Mouse (Mus musculus) embryonic facial prominence, embryonic 12.5 days (tissue): ENCODE data around the gene Bscl2. TPM values are rescaled to one million over a fixed set of nuclear protein-coding genes. Genes with fewer than 3 reads are reported as not detected.

Source experiments
- ATAC-seq: fragments of 200-750 bp; cut with Nextera tagmentation; 2 replicates; pipeline ENCODE4 v1.8.0; 2017; ENCODE audit not compliant: insufficient number of reproducible peaks, insufficient read depth, low FRiP score, low TSS enrichment
- H3K27ac ChIP-seq: fragments of 300-500 bp; sonication (generic); 2 replicates; pipeline ENCODE4 v1.5.1; 2016; ENCODE audit warnings: mild to moderate bottlenecking
- H3K27me3 ChIP-seq: fragments of 300-500 bp; sonication (generic); 2 replicates; pipeline ENCODE4 v1.6.1; 2016; ENCODE audit warnings: mild to moderate bottlenecking, moderate library complexity
- H3K36me3 ChIP-seq: fragments of 300-500 bp; sonication (generic); 2 replicates; pipeline ENCODE4 v1.6.1; 2016; ENCODE audit warnings: mild to moderate bottlenecking
- H3K4me1 ChIP-seq: fragments of 300-500 bp; sonication (generic); 2 replicates; pipeline ENCODE4 v1.6.1; 2016
- H3K4me2 ChIP-seq: fragments of 300-500 bp; sonication (generic); replicated peaks from 2 replicates; pipeline ENCODE4 v1.6.1; 2016; ENCODE audit warnings: mild to moderate bottlenecking, moderate library complexity
- H3K4me3 ChIP-seq: fragments of 300-500 bp; sonication (generic); 2 replicates; pipeline ENCODE4 v1.5.1; 2016; ENCODE audit warnings: mild to moderate bottlenecking
- H3K9ac ChIP-seq: fragments of 300-500 bp; sonication (generic); 2 replicates; pipeline ENCODE4 v1.6.1; 2016; ENCODE audit warnings: mild to moderate bottlenecking, moderate library complexity
- H3K9me3 ChIP-seq: fragments of 300-500 bp; sonication (generic); 2 replicates; pipeline ENCODE4 v1.6.1; 2016; ENCODE audit warnings: mild to moderate bottlenecking, moderate library complexity
- WGBS: fragments of 180-500 bp; shearing (Covaris S2); methylation state at CpG from one replicate; pipeline ENCODE4 v1.1.7; 2016; 5-methylcytosine and 5-hydroxymethylcytosine counted together
- microRNA-seq: library from miRNA; unstranded; fragments of <30 nt; microRNA quantifications from one replicate; pipeline ENCODE4, GENCODE M21; 2017
- polyA plus RNA-seq: library from polyadenylated mRNA; unstranded; fragments of >200 nt; fragmentation: Nextera tagmentation; extraction: Ambion mirVana; gene quantifications from 2 replicates; pipeline ENCODE4 v1.2.1, GENCODE M21; 2016

The Bscl2 gene
- polyA plus RNA-seq, 1 experiment from 2014 or later = 43.0 TPM

DNA sequence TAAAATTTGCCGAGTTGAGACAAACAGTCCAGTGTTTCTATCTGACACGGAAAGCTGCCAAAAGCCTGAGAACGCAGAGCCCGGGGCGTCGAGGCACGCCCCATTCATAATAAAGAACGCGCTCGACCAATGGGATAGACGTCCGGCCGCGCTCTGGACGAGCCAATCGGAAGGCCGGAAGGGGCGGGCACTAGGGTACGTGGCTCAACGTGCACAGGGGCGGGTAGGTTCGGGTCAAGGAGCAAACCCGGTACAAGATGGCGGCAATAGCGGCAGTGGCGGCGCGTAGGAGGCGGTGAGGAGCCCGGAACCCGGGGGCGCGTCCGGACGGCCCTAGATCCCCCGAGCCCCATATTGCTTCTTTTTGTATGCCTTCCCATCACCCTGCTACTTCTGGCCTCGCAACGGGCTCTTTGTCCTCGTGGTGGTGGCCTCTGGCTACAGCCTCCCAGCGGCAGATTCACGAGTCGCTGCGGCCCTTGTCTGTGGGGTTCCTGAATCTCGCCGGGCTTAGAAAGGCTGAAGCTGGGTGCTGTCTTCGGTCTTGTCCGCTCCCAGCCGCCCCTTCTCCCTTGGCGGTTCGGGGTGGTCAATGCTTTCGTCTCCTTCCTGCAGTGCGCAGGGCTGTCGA is 60.7 kb downstream of the Bscl2 start, which contains the start of gene Ganab:
Gene Ganab, plus strand, starts transcription at position 207 of the 631 bp plus-strand sequence.
- peak; percentile 96 for ATAC-seq
- no peaks in the 10 kb centered on the region for H3K27me3 ChIP-seq
- H3K4me3 ChIP-seq = peak within 1 kb of the TSS; percentile 94
- no peaks in the 10 kb centered on the region for H3K9me3 ChIP-seq
- peak within 1 kb of the TSS; percentile 92 for H3K9ac ChIP-seq
- H3K36me3 ChIP-seq = peaks cover 27% of the 10 kb centered on the region
- H3K4me2 ChIP-seq = peak within 1 kb of the TSS; percentile 59
- WGBS = under 1% methylated on average over 53 of the region's 53 CpGs
- H3K27ac ChIP-seq = peak within 1 kb of the TSS; percentile 88
- peaks cover 30% of the 10 kb centered on the region for H3K4me1 ChIP-seq

Small RNA genes within 50 kb of the gene (microRNA-seq; reads per million reads assigned to microRNA genes)
- not detected for gene Mir5136

Other genes with a start within 250 kb of the Bscl2 start
- 0.08 and 0.10 TPM in 2 replicates for gene Slc22a8, start 246.2 kb upstream of the Bscl2 start, polyA plus RNA-seq
- 0.87 and 1.3 TPM in 2 replicates for gene Slc22a6, start 219.4 kb upstream of the Bscl2 start, polyA plus RNA-seq
- 0.63 and 0.69 TPM in 2 replicates for gene Chrm1, start 173.7 kb upstream of the Bscl2 start, polyA plus RNA-seq
- 119 and 122 TPM in 2 replicates for gene Slc3a2, start 114.1 kb upstream of the Bscl2 start, polyA plus RNA-seq
- gene Wdr74, start 101.6 kb upstream of the Bscl2 start, polyA plus RNA-seq = 88.5 and 98.3 TPM in 2 replicates
- gene 1700092M07Rik, start 96.7 kb upstream of the Bscl2 start, polyA plus RNA-seq = 2.6 and 2.7 TPM in 2 replicates
- 165 and 172 TPM in 2 replicates for gene Stx5a, start 96.1 kb upstream of the Bscl2 start, polyA plus RNA-seq
- gene Nxf1, start 80.4 kb upstream of the Bscl2 start, polyA plus RNA-seq = 218 and 221 TPM in 2 replicates
- 202 and 221 TPM in 2 replicates for gene Tmem223, start 66.5 kb upstream of the Bscl2 start, polyA plus RNA-seq
- 48.4 and 54.1 TPM in 2 replicates for gene Tmem179b, start 63.0 kb upstream of the Bscl2 start, polyA plus RNA-seq
- gene Taf6l, start 51.0 kb upstream of the Bscl2 start, polyA plus RNA-seq = 39.9 and 40.4 TPM in 2 replicates
- 166 and 170 TPM in 2 replicates for gene Polr2g, start 38.9 kb upstream of the Bscl2 start, polyA plus RNA-seq
- 6.5 and 7.2 TPM in 2 replicates for gene Zbtb3, start 34.9 kb upstream of the Bscl2 start, polyA plus RNA-seq
- 71.3 and 71.7 TPM in 2 replicates for gene Ttc9c, start 18.1 kb upstream of the Bscl2 start, polyA plus RNA-seq
- 6.2 TPM in 2 replicates for gene Hnrnpul2, start 17.5 kb upstream of the Bscl2 start, polyA plus RNA-seq
- not detected in 2 replicates for gene AC129217.1, start 7.7 kb upstream of the Bscl2 start, polyA plus RNA-seq
- 30.5 and 38.9 TPM in 2 replicates for gene Gng3, start 1.7 kb downstream of the Bscl2 start, polyA plus RNA-seq
- gene Lrrn4cl, start 13.3 kb downstream of the Bscl2 start, polyA plus RNA-seq = 0.18 and 0.77 TPM in 2 replicates
- gene Ubxn1, start 34.0 kb downstream of the Bscl2 start, polyA plus RNA-seq = 179 and 189 TPM in 2 replicates
- 66.0 and 67.6 TPM in 2 replicates for gene Uqcc3, start 43.5 kb downstream of the Bscl2 start, polyA plus RNA-seq
- gene Lbhd1, start 46.3 kb downstream of the Bscl2 start, polyA plus RNA-seq = 82.3 and 88.4 TPM in 2 replicates
- gene Gm49403, start 46.5 kb downstream of the Bscl2 start, polyA plus RNA-seq = not detected in 2 replicates
- 98.0 and 107 TPM in 2 replicates for gene 1810009A15Rik, start 51.4 kb downstream of the Bscl2 start, polyA plus RNA-seq
- gene Gm49416, start 51.5 kb downstream of the Bscl2 start, polyA plus RNA-seq = not detected in 2 replicates
- gene Ints5, start 55.5 kb downstream of the Bscl2 start, polyA plus RNA-seq = 50.4 and 51.5 TPM in 2 replicates
- gene Ganab, start 60.6 kb downstream of the Bscl2 start, polyA plus RNA-seq = 112 and 119 TPM in 2 replicates
- gene B3gat3, start 82.9 kb downstream of the Bscl2 start, polyA plus RNA-seq = 54.6 and 58.5 TPM in 2 replicates
- 2.7 and 3.0 TPM in 2 replicates for gene Rom1, start 91.9 kb downstream of the Bscl2 start, polyA plus RNA-seq
- 29.0 and 29.7 TPM in 2 replicates for gene Eml3, start 92.1 kb downstream of the Bscl2 start, polyA plus RNA-seq
- gene Mta2, start 104.4 kb downstream of the Bscl2 start, polyA plus RNA-seq = 202 and 211 TPM in 2 replicates
- gene Tut1, start 116.4 kb downstream of the Bscl2 start, polyA plus RNA-seq = 35.6 and 38.1 TPM in 2 replicates
- gene Eef1g, start 129.6 kb downstream of the Bscl2 start, polyA plus RNA-seq = 471 and 477 TPM in 2 replicates
- 24.4 and 27.7 TPM in 2 replicates for gene Ahnak, start 151.8 kb downstream of the Bscl2 start, polyA plus RNA-seq